Mouse (Mus musculus): ENCODE measurements around the gene Lonrf3.

GRCm38 (mm10) chrX:36311420-36311819, 16.7 kb upstream of the Lonrf3 start:
- TF ChIP-seq TAL1 (IDR thresholded peaks at IDR 0.05; ENCODE audit: low read length): no peak
- no peak for TF ChIP-seq GATA1 (IDR thresholded peaks at IDR 0.05; ENCODE audit: low read length)
